Mouse (Mus musculus) CH12.LX (cell line): ENCODE measurements around the gene Actn4. TPM values are rescaled to one million over a fixed set of nuclear protein-coding genes. Genes with fewer than 3 reads are reported as not detected.
"Not testable (repeated sequence)": the region's sequence is repeated elsewhere in the genome, so short reads cannot be mapped to it uniquely, and the experiment has no call there.

ENCODE experiments used
- DNase-seq: peaks from one replicate; pipeline ENCODE4 v3.0.0-alpha.2; 2013; ENCODE audit errors: extremely low read depth
- H3K27ac ChIP-seq: 2 replicates; pipeline ENCODE4 v1.5.1; 2012; ENCODE audit warnings: low read depth, mild to moderate bottlenecking, control low read depth, moderate library complexity; ENCODE audit not compliant: insufficient read depth
- H3K27me3 ChIP-seq: replicated peaks from 2 replicates; pipeline ENCODE3; 2012; ENCODE audit warnings: inconsistent platforms
- H3K36me3 ChIP-seq, 2 experiments: replicated peaks in 1 of 2; 2 replicates each; pipeline versions ENCODE3 to v1.6.1; 2012; ENCODE audit warnings: inconsistent platforms in 1 of 2, low read length in 1 of 2, mild to moderate bottlenecking in 1 of 2, mixed read lengths in 1 of 2, moderate library complexity in 1 of 2; ENCODE audit not compliant: control insufficient read depth in 1 of 2, insufficient read depth in 1 of 2
- H3K4me1 ChIP-seq, 2 experiments: 2 replicates each; pipeline ENCODE4 v1.6.1; 2012; ENCODE audit warnings: inconsistent platforms in 1 of 2, moderate library complexity in 1 of 2; ENCODE audit not compliant: insufficient read depth in 2 of 2, control insufficient read depth in 1 of 2
- H3K4me2 ChIP-seq: 2 replicates; pipeline ENCODE4 v1.6.1; 2012; ENCODE audit warnings: low read depth, mild to moderate bottlenecking, control low read depth; ENCODE audit not compliant: poor library complexity, insufficient read depth, severe bottlenecking
- H3K4me3 ChIP-seq, 3 experiments: fragments of 150-350 bp in 1 of 3; sonication (generic) in 1 of 3; replicated peaks in 1 of 3; 2 replicates each; pipeline versions ENCODE3 to v1.5.1; 2011 to 2012; ENCODE audit warnings: low read depth in 2 of 3, low read length in 2 of 3, mild to moderate bottlenecking in 2 of 3, moderate library complexity in 2 of 3, control low read depth in 1 of 3, improper control_type of control experiment in 1 of 3, inconsistent platforms in 1 of 3, mixed read lengths in 1 of 3; ENCODE audit not compliant: poor library complexity in 1 of 3
- H3K79me2 ChIP-seq: replicated peaks from 2 replicates; pipeline ENCODE4 v1.6.1; 2012; ENCODE audit warnings: mild to moderate bottlenecking, moderate library complexity; ENCODE audit not compliant: control insufficient read depth, poor library complexity, insufficient read depth, severe bottlenecking; ENCODE audit errors: extremely low read depth
- H3K9ac ChIP-seq: 2 replicates; pipeline ENCODE4 v1.6.1; 2012; ENCODE audit warnings: low read depth, mild to moderate bottlenecking, control low read depth, moderate library complexity; ENCODE audit not compliant: insufficient read depth
- H3K9me3 ChIP-seq: replicated peaks from 2 replicates; pipeline ENCODE3; 2012; ENCODE audit warnings: low read length, inconsistent platforms, mixed read lengths
- BHLHE40 ChIP-seq: IDR thresholded peaks from 2 replicates; pipeline ENCODE4 v1.6.1; 2011; ENCODE audit warnings: mild to moderate bottlenecking, low read depth, low read length, improper control_type of control experiment
- CHD1 ChIP-seq: IDR thresholded peaks from 2 replicates; pipeline ENCODE4 v1.6.1; 2012; ENCODE audit warnings: low read depth, low read length, improper control_type of control experiment, inconsistent platforms
- CHD2 ChIP-seq: IDR thresholded peaks from 2 replicates; pipeline ENCODE4 v1.6.1; 2011; ENCODE audit warnings: low read length, improper control_type of control experiment
- CTCF ChIP-seq, 2 experiments: IDR thresholded peaks in 1 of 2; conservative IDR thresholded peaks in 1 of 2; 2 replicates each; pipeline ENCODE4 v1.5.1; 2011 to 2012; ENCODE audit warnings: low read depth in 2 of 2, low read length in 2 of 2, improper control_type of control experiment in 1 of 2, inconsistent platforms in 1 of 2, mild to moderate bottlenecking in 1 of 2, moderate library complexity in 1 of 2
- E2F4 ChIP-seq: IDR thresholded peaks from 2 replicates; pipeline ENCODE4 v1.6.1; 2011; ENCODE audit warnings: low read depth, low read length, improper control_type of control experiment; ENCODE audit not compliant: insufficient replicate concordance
- ETS1 ChIP-seq: conservative IDR thresholded peaks from 2 replicates; pipeline ENCODE4 v1.6.1; 2012; ENCODE audit warnings: low read depth, mild to moderate bottlenecking, inconsistent platforms, low read length, improper control_type of control experiment, moderate library complexity
- IRF4 ChIP-seq: IDR thresholded peaks from 2 replicates; pipeline ENCODE4 v1.6.1; 2014; ENCODE audit warnings: low read depth, mild to moderate bottlenecking, inconsistent platforms, low read length, improper control_type of control experiment
- JUN ChIP-seq: IDR thresholded peaks from 2 replicates; pipeline ENCODE4 v1.6.1; 2011; ENCODE audit warnings: low read depth, mild to moderate bottlenecking, low read length, improper control_type of control experiment, moderate library complexity; ENCODE audit not compliant: insufficient read depth
- KAT2A ChIP-seq: IDR thresholded peaks from 2 replicates; pipeline ENCODE4 v1.6.1; 2012; ENCODE audit warnings: low read length, improper control_type of control experiment, inconsistent platforms; ENCODE audit not compliant: insufficient replicate concordance
- MAX ChIP-seq: IDR thresholded peaks from 2 replicates; pipeline ENCODE4 v1.6.1; 2011; ENCODE audit warnings: low read length, improper control_type of control experiment
- MEF2A ChIP-seq: IDR thresholded peaks from 2 replicates; pipeline ENCODE4 v1.6.1; 2014; ENCODE audit warnings: low read depth, mild to moderate bottlenecking, inconsistent platforms, low read length, improper control_type of control experiment, borderline replicate concordance
- MXI1 ChIP-seq: IDR thresholded peaks from 2 replicates; pipeline ENCODE4 v1.6.1; 2011; ENCODE audit warnings: mild to moderate bottlenecking, low read depth, low read length, improper control_type of control experiment
- PAX5 ChIP-seq: IDR thresholded peaks from 2 replicates; pipeline ENCODE4 v1.6.1; 2012; ENCODE audit warnings: low read length, inconsistent platforms, mixed read lengths
- POLR2A ChIP-seq: IDR thresholded peaks from 2 replicates; pipeline ENCODE4 v1.6.1; 2011; ENCODE audit warnings: low read depth, mild to moderate bottlenecking, improper control_type of control experiment, low read length
- POLR2AphosphoS2 ChIP-seq: IDR thresholded peaks from 2 replicates; pipeline ENCODE4 v1.6.1; 2011; ENCODE audit warnings: low read depth, low read length, improper control_type of control experiment
- RAD21 ChIP-seq: IDR thresholded peaks from 2 replicates; pipeline ENCODE4 v1.6.1; 2011; ENCODE audit warnings: low read depth, mild to moderate bottlenecking, low read length, improper control_type of control experiment, moderate library complexity
- SMC3 ChIP-seq: IDR thresholded peaks from 2 replicates; pipeline ENCODE4 v1.6.1; 2011; ENCODE audit warnings: low read depth, low read length, improper control_type of control experiment
- TBP ChIP-seq: conservative IDR thresholded peaks from 2 replicates; pipeline ENCODE4 v1.6.1; 2011; ENCODE audit warnings: low read depth, low read length, improper control_type of control experiment
- UBTF ChIP-seq: IDR thresholded peaks from 2 replicates; pipeline ENCODE4 v1.6.1; 2012; ENCODE audit warnings: low read depth, mild to moderate bottlenecking, inconsistent platforms, low read length, improper control_type of control experiment, moderate library complexity
- USF1 ChIP-seq: IDR thresholded peaks from 2 replicates; pipeline ENCODE4 v1.6.1; 2014; ENCODE audit warnings: low read depth, mild to moderate bottlenecking, inconsistent platforms, low read length, improper control_type of control experiment
- ZC3H11A ChIP-seq: IDR thresholded peaks from 2 replicates; pipeline ENCODE4 v1.6.1; 2012; ENCODE audit warnings: low read depth, mild to moderate bottlenecking, inconsistent platforms, low read length, improper control_type of control experiment
- ZMIZ1 ChIP-seq: IDR thresholded peaks from 2 replicates; pipeline ENCODE4 v1.6.1; 2012; ENCODE audit warnings: low read depth, mild to moderate bottlenecking, inconsistent platforms, low read length, improper control_type of control experiment
- dilution Hi-C: fragments of 300-500 bp; cut with MboI; formaldehyde crosslinking; loops from 2 replicates; pipeline ENCODE4 v1.14.3; 2020; ENCODE audit warnings: low sequenced_read_pairs; ENCODE audit not compliant: extremely low pct_unique_long_range_greater_than_20kb, extremely low pct_ligation_motif_present
- in situ Hi-C: fragments of 300-500 bp; cut with MboI; formaldehyde crosslinking; loops from 3 replicates; pipeline ENCODE4 v1.14.3; 2019; ENCODE audit warnings: low sequenced_read_pairs, low pct_ligation_motif_present, low pct_unique_long_range_greater_than_20kb, mixed read lengths
- polyA plus RNA-seq: library from polyadenylated mRNA; unstranded; fragments of >175 nt; gene quantifications from 2 replicates; pipeline ENCODE4 v1.2.1, GENCODE M21; 2012; ENCODE audit warnings: low read depth; ENCODE audit not compliant: insufficient read length
- total RNA-seq, 2 experiments: library from RNA; depleted of rRNA; stranded (reverse); fragments of 300-350 nt in 1 of 2; fragments of >200 nt in 1 of 2; gene quantifications; 2 replicates each; pipeline ENCODE4 v1.2.3; 2012 to 2014

Actn4 gene
- total and polyA plus RNA-seq, 3 experiments, result 56.9 to 145 (median 63.4) TPM

DNA sequence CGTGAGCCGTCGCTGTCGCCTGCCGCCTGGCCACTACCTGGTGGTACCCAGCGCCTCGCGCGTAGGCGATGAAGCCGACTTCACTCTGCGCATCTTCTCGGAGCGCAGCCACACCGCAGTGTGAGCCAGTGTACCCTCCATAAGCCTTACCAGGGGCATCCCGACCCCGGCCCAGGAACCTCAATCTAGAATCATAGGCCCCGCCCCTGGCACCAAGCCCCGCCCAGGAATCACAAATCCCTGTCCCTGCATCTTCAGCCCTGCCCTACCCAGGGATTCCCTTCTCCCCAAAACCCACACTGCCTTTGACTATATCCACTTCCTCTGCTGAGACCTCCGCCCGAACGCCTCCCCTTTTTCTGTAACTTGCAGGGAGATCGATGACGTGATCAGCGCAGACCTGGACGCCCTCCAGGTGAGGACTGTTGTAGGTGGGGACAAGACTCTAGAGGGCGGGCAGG is 73.4 kb downstream of the Actn4 start:
- TF ChIP-seq SMC3 (no peak), CHD1 (no peak), ETS1 (no peak), KAT2A (no peak), USF1 (no peak), BHLHE40 (no peak), CTCF (conservative IDR thresholded peaks at IDR 0.05 in 1 of 2, IDR thresholded peaks at IDR 0.05 in 1 of 2; ENCODE audit: low read depth in 2 of 2, low read length in 2 of 2) (no peak), POLR2A (no peak), UBTF (no peak), MAX (no peak), JUN (no peak), RAD21 (no peak), POLR2AphosphoS2 (no peak), ZC3H11A (no peak), IRF4 (no peak), TBP (no peak), E2F4 (no peak), MXI1 (no peak), PAX5 (no peak), ZMIZ1 (no peak)
- Histone ChIP-seq H3K9ac (no peak overlapping the region), H3K27me3 (no peaks in the 10 kb centered on the region), H3K4me2 (no peak overlapping the region), H3K4me1 (no peaks in the 10 kb centered on the region), H3K27ac (no peak overlapping the region), H3K36me3 (peaks cover 17 to 57% of the 10 kb centered on the region in 2 experiments), H3K79me2 (no peaks in the 10 kb centered on the region), H3K4me3 (no peak overlapping the region), H3K9me3 (no peaks in the 10 kb centered on the region)
- no peak for DNase-seq
- in situ Hi-C loops (no loop called here), dilution Hi-C loops (no loop called here)

GRCm38 (mm10) chr7:28886486-28886885 is 75.7 kb downstream of the Actn4 start:
- H3K36me3 ChIP-seq, result peaks cover under 1 to 36% of the 10 kb centered on the region in 2 experiments
- dilution Hi-C loops, result no loop called here
- no peak overlapping the region for H3K9ac ChIP-seq
- H3K27me3 ChIP-seq, result no peaks in the 10 kb centered on the region
- no peak overlapping the region for H3K27ac ChIP-seq
- in situ Hi-C loops, result no loop called here
- H3K4me2 ChIP-seq, result no peak overlapping the region
- no peaks in the 10 kb centered on the region for H3K4me1 ChIP-seq
- TF ChIP-seq MEF2A (no peak), SMC3 (no peak), MXI1 (no peak), CHD2 (no peak)
- DNase-seq, result no peak
- no peaks in the 10 kb centered on the region for H3K79me2 ChIP-seq
- H3K9me3 ChIP-seq, result no peaks in the 10 kb centered on the region
- H3K4me3 ChIP-seq, result no peak overlapping the region

- not testable (repeated sequence) for H3K4me2 ChIP-seq
These were observed 78.4 kb downstream of the Actn4 start for GRCm38 (mm10) chr7:28883704-28884103.

More at GRCm38 (mm10) chr7:28883704-28884103, 78.4 kb downstream of the Actn4 start:
- Histone ChIP-seq H3K36me3 (peaks cover 0 to 13% of the 10 kb centered on the region in 2 experiments), H3K4me1 (peaks cover 3 to 14% of the 10 kb centered on the region in 2 experiments; a peak in 3 of 4 replicates)
- H3K9ac ChIP-seq, dilution Hi-C loops, H3K9me3 ChIP-seq, in situ Hi-C loops, H3K27me3 ChIP-seq, H3K27ac ChIP-seq, DNase-seq, H3K4me3 ChIP-seq, H3K79me2 ChIP-seq: not testable (repeated sequence)
